Mouse (Mus musculus) gastrocnemius, postnatal 10 days (tissue): Measurements from ENCODE around the gene Casq2. TPM values are rescaled to one million over a fixed set of nuclear protein-coding genes. Genes with fewer than 3 reads are reported as not detected.

ENCODE experiments used
- DNase-seq: peaks from one replicate; pipeline ENCODE4 v3.0.0; 2021; ENCODE audit warnings: mixed read lengths
- long read RNA-seq, 2 experiments: library from polyadenylated mRNA; stranded (forward); transcript quantifications; one replicate each; pipeline ENCODE4 v2.0.0; 2021
- total RNA-seq, 2 experiments: library from RNA; stranded (reverse); gene quantifications; 2 replicates each; pipeline ENCODE4 v1.2.3; 2021

Gene Casq2
- total RNA-seq: 100 to 1,000 TPM; 270 to 288 TPM
- long read RNA-seq, experiment 1, transcript Casq2-201 (11 exons, 2,556 nt): major isoform, 418 of 434 reads
- long read RNA-seq, experiment 1, partial matches to known transcripts: 5 of 434 reads
- long read RNA-seq, experiment 1, other reads (novel, unspliced or antisense): 10 of 434 reads
- long read RNA-seq, experiment 2, transcript Casq2-201 (11 exons, 2,556 nt): major isoform, 394 of 418 reads
- long read RNA-seq, experiment 2, partial matches to known transcripts: 23 of 418 reads
- long read RNA-seq, experiment 2, other reads (novel, unspliced or antisense): 1 of 418 reads

GRCm38 (mm10) chr3:102086283-102086682 is at the start of gene Casq2:
Casq2 (plus strand) TSS chr3:102086415.
- DNase-seq: no peak

- DNase-seq: no peak
Measured at GRCm38 (mm10) chr3:102037806-102038205, 48.4 kb upstream of the Casq2 start.

- no peak for DNase-seq
Measured at GRCm38 (mm10) chr3:102038608-102039007, 47.6 kb upstream of the Casq2 start.

- no peak for DNase-seq
Measured at GRCm38 (mm10) chr3:102041632-102042031, 44.6 kb upstream of the Casq2 start.

- DNase-seq: no peak
Measured at GRCm38 (mm10) chr3:102045071-102045470, 41.1 kb upstream of the Casq2 start.

GRCm38 (mm10) chr3:102047532-102047931 is 38.7 kb upstream of the Casq2 start:
- no peak for DNase-seq

GRCm38 (mm10) chr3:102049207-102050104 is 36.8 kb upstream of the Casq2 start:
- DNase-seq: no peak

- no peak for DNase-seq
Measured at GRCm38 (mm10) chr3:102052036-102052435, 34.2 kb upstream of the Casq2 start.

- no peak for DNase-seq
Measured at GRCm38 (mm10) chr3:102053293-102053692, 32.9 kb upstream of the Casq2 start.

GRCm38 (mm10) chr3:102055878-102056277 is 30.3 kb upstream of the Casq2 start:
- DNase-seq: no peak

- no peak for DNase-seq
Measured at GRCm38 (mm10) chr3:102060065-102060464, 26.1 kb upstream of the Casq2 start.

GRCm38 (mm10) chr3:102061923-102062670 is 24.1 kb upstream of the Casq2 start:
- DNase-seq: peak; percentile 71

- DNase-seq: no peak
Measured at GRCm38 (mm10) chr3:102062671-102063010, 23.6 kb upstream of the Casq2 start.

- no peak for DNase-seq
Measured at GRCm38 (mm10) chr3:102063273-102064120, 22.7 kb upstream of the Casq2 start.

- no peak for DNase-seq
Measured at GRCm38 (mm10) chr3:102064566-102064965, 21.6 kb upstream of the Casq2 start.

- no peak for DNase-seq
Measured at GRCm38 (mm10) chr3:102067306-102067705, 18.9 kb upstream of the Casq2 start.

GRCm38 (mm10) chr3:102067861-102068260 is 18.4 kb upstream of the Casq2 start:
- no peak for DNase-seq

- DNase-seq: no peak
Measured at GRCm38 (mm10) chr3:102069260-102069659, 17.0 kb upstream of the Casq2 start.

GRCm38 (mm10) chr3:102069686-102070085 is 16.5 kb upstream of the Casq2 start:
- DNase-seq: no peak

- no peak for DNase-seq
Measured at GRCm38 (mm10) chr3:102070360-102070759, 15.9 kb upstream of the Casq2 start.

- DNase-seq: no peak
Measured at GRCm38 (mm10) chr3:102071016-102071415, 15.2 kb upstream of the Casq2 start.

GRCm38 (mm10) chr3:102079413-102079812 is 6.8 kb upstream of the Casq2 start:
- no peak for DNase-seq
